Mouse (Mus musculus) midbrain, embryonic 12.5 days (tissue): ENCODE measurements around the gene Socs5. TPM values are rescaled to one million over a fixed set of nuclear protein-coding genes. Genes with fewer than 3 reads are reported as not detected.
"Not testable (repeated sequence)": the region's sequence is repeated elsewhere in the genome, so short reads cannot be mapped to it uniquely, and the experiment has no call there.

Experiments used
- ATAC-seq: fragments of 200-750 bp; cut with Nextera tagmentation; 2 replicates; pipeline ENCODE4 v1.8.0; 2017; ENCODE audit warnings: low read depth, moderate TSS enrichment, moderate library complexity; ENCODE audit not compliant: low FRiP score
- H3K27ac ChIP-seq: fragments of 300-500 bp; sonication (generic); replicated peaks from 2 replicates; pipeline ENCODE4 v1.5.1; 2016; ENCODE audit warnings: mild to moderate bottlenecking
- H3K27me3 ChIP-seq: fragments of 300-500 bp; sonication (generic); 2 replicates; pipeline ENCODE4 v1.6.1; 2016; ENCODE audit warnings: mild to moderate bottlenecking
- H3K36me3 ChIP-seq: fragments of 300-500 bp; sonication (generic); 2 replicates; pipeline ENCODE4 v1.6.1; 2016
- H3K4me1 ChIP-seq: fragments of 300-500 bp; sonication (generic); 2 replicates; pipeline ENCODE4 v1.6.1; 2016
- H3K4me2 ChIP-seq: fragments of 300-500 bp; sonication (generic); replicated peaks from 2 replicates; pipeline ENCODE4 v1.6.1; 2016; ENCODE audit warnings: mild to moderate bottlenecking, moderate library complexity
- H3K4me3 ChIP-seq: fragments of 300-500 bp; sonication (generic); 2 replicates; pipeline ENCODE4 v1.5.1; 2016; ENCODE audit warnings: mild to moderate bottlenecking
- H3K9ac ChIP-seq: fragments of 300-500 bp; sonication (generic); replicated peaks from 2 replicates; pipeline ENCODE4 v1.6.1; 2016; ENCODE audit warnings: mild to moderate bottlenecking, moderate library complexity
- H3K9me3 ChIP-seq: fragments of 300-500 bp; sonication (generic); 2 replicates; pipeline ENCODE4 v1.6.1; 2016; ENCODE audit warnings: mild to moderate bottlenecking
- WGBS: fragments of 180-500 bp; shearing (Covaris S2); methylation state at CpG from one replicate; pipeline ENCODE4 v1.1.7; 2016; 5-methylcytosine and 5-hydroxymethylcytosine counted together
- polyA plus RNA-seq: library from polyadenylated mRNA; unstranded; fragments of >200 nt; fragmentation: Nextera tagmentation; extraction: Ambion mirVana; gene quantifications from 2 replicates; pipeline ENCODE4 v1.2.1, GENCODE M21; 2016

Socs5 gene
- polyA plus RNA-seq = 14.1 and 14.7 TPM in 2 replicates

- peak within 1 kb of the TSS; percentile 91 for H3K27ac ChIP-seq
- 1% methylated on average over 71 of the region's 73 CpGs for WGBS
- no peaks in the 10 kb centered on the region for H3K36me3 ChIP-seq
Observed at GRCm38 (mm10) chr17:87107623-87108221, at the start of gene Socs5. Socs5 (plus strand) TSS chr17:87107679.

GRCm38 (mm10) chr17:87062639-87063038 is 44.8 kb upstream of the Socs5 start:
- Histone ChIP-seq H3K27me3 (no peaks in the 10 kb centered on the region), H3K4me3 (no peak overlapping the region), H3K9me3 (no peaks in the 10 kb centered on the region), H3K4me2 (no peak overlapping the region), H3K9ac (no peak overlapping the region), H3K36me3 (no peaks in the 10 kb centered on the region), H3K4me1 (no peaks in the 10 kb centered on the region), H3K27ac (no peak overlapping the region)
- no peak for ATAC-seq
- 88% methylated on average over 9 of the region's 9 CpGs for WGBS

More at GRCm38 (mm10) chr17:87107623-87108221, at the start of gene Socs5:
- Histone ChIP-seq H3K9ac (peak within 1 kb of the TSS; percentile 83), H3K27me3 (no peaks in the 10 kb centered on the region), H3K9me3 (no peaks in the 10 kb centered on the region), H3K4me3 (peak within 1 kb of the TSS; percentile 86), H3K4me1 (peaks cover 22% of the 10 kb centered on the region; the same call in 1 of the 2 replicates), H3K4me2 (peak within 1 kb of the TSS; percentile 69)
- ATAC-seq = peak; percentile 86

- H3K9ac ChIP-seq = no peak overlapping the region
- no peaks in the 10 kb centered on the region for H3K36me3 ChIP-seq
- no peaks in the 10 kb centered on the region for H3K27me3 ChIP-seq
- H3K4me2 ChIP-seq = no peak overlapping the region
- 86% methylated on average over 7 of the region's 7 CpGs for WGBS
- no peak overlapping the region for H3K4me3 ChIP-seq
- no peak for ATAC-seq
- no peaks in the 10 kb centered on the region for H3K4me1 ChIP-seq
- no peak overlapping the region for H3K27ac ChIP-seq
- no peaks in the 10 kb centered on the region for H3K9me3 ChIP-seq
Observed at GRCm38 (mm10) chr17:87063461-87063860, 44.0 kb upstream of the Socs5 start.

- Histone ChIP-seq H3K4me1 (no peaks in the 10 kb centered on the region), H3K27ac (no peak overlapping the region), H3K27me3 (no peaks in the 10 kb centered on the region), H3K9me3 (no peaks in the 10 kb centered on the region), H3K4me3 (no peak overlapping the region), H3K4me2 (no peak overlapping the region), H3K9ac (no peak overlapping the region), H3K36me3 (no peaks in the 10 kb centered on the region)
- 81% methylated on average over 6 of the region's 6 CpGs for WGBS
- ATAC-seq = no peak
Observed at GRCm38 (mm10) chr17:87063969-87064368, 43.5 kb upstream of the Socs5 start.

GRCm38 (mm10) chr17:87068997-87069396 is 38.5 kb upstream of the Socs5 start:
- Histone ChIP-seq H3K27ac (no peak overlapping the region), H3K4me2 (no peak overlapping the region), H3K36me3 (no peaks in the 10 kb centered on the region), H3K4me3 (no peak overlapping the region), H3K27me3 (no peaks in the 10 kb centered on the region), H3K9me3 (no peaks in the 10 kb centered on the region), H3K9ac (no peak overlapping the region), H3K4me1 (no peaks in the 10 kb centered on the region)
- WGBS = 89% methylated on average over 4 of the region's 4 CpGs
- no peak for ATAC-seq

- 87% methylated on average over 1 of the region's 1 CpGs for WGBS
Observed at GRCm38 (mm10) chr17:87072183-87072582, 35.3 kb upstream of the Socs5 start.

GRCm38 (mm10) chr17:87072766-87073440 is 34.6 kb upstream of the Socs5 start:
- Histone ChIP-seq H3K27me3 (no peaks in the 10 kb centered on the region), H3K4me1 (no peaks in the 10 kb centered on the region), H3K4me2 (no peak overlapping the region), H3K27ac (no peak overlapping the region), H3K36me3 (no peaks in the 10 kb centered on the region), H3K9me3 (no peaks in the 10 kb centered on the region), H3K4me3 (no peak overlapping the region), H3K9ac (no peak overlapping the region)
- no peak for ATAC-seq
- WGBS = 75% methylated on average over 5 of the region's 5 CpGs

More at GRCm38 (mm10) chr17:87072183-87072582, 35.3 kb upstream of the Socs5 start:
- H3K36me3 ChIP-seq, ATAC-seq, H3K4me1 ChIP-seq, H3K27me3 ChIP-seq, H3K4me2 ChIP-seq, H3K4me3 ChIP-seq, H3K9ac ChIP-seq, H3K9me3 ChIP-seq, H3K27ac ChIP-seq: not testable (repeated sequence)

- no peak overlapping the region for H3K27ac ChIP-seq
- no peaks in the 10 kb centered on the region for H3K36me3 ChIP-seq
- H3K27me3 ChIP-seq = no peaks in the 10 kb centered on the region
- H3K4me3 ChIP-seq = no peak overlapping the region
- H3K9me3 ChIP-seq = no peaks in the 10 kb centered on the region
- ATAC-seq = no peak
- H3K9ac ChIP-seq = no peak overlapping the region
- no peaks in the 10 kb centered on the region for H3K4me1 ChIP-seq
- no peak overlapping the region for H3K4me2 ChIP-seq
Observed at GRCm38 (mm10) chr17:87073470-87073869, 34.0 kb upstream of the Socs5 start.

- ATAC-seq = not testable (repeated sequence)
Observed at GRCm38 (mm10) chr17:87078217-87078616, 29.3 kb upstream of the Socs5 start.

GRCm38 (mm10) chr17:87080724-87081123 is 26.8 kb upstream of the Socs5 start:
- no peak for ATAC-seq
- H3K9me3 ChIP-seq = no peaks in the 10 kb centered on the region
- WGBS = 85% methylated on average over 7 of the region's 7 CpGs

More at GRCm38 (mm10) chr17:87078217-87078616, 29.3 kb upstream of the Socs5 start:
- H3K27me3 ChIP-seq, H3K27ac ChIP-seq, H3K36me3 ChIP-seq, H3K4me3 ChIP-seq, H3K9me3 ChIP-seq, H3K9ac ChIP-seq, H3K4me2 ChIP-seq, H3K4me1 ChIP-seq: not testable (repeated sequence)
- WGBS = 95% methylated on average over 17 of the region's 17 CpGs

GRCm38 (mm10) chr17:87082547-87082946 is 24.9 kb upstream of the Socs5 start:
- H3K27me3 ChIP-seq = no peaks in the 10 kb centered on the region
- no peaks in the 10 kb centered on the region for H3K9me3 ChIP-seq
- no peak overlapping the region for H3K9ac ChIP-seq
- no peak for ATAC-seq
- no peak overlapping the region for H3K4me3 ChIP-seq
- H3K4me1 ChIP-seq = no peaks in the 10 kb centered on the region
- H3K4me2 ChIP-seq = no peak overlapping the region
- no peaks in the 10 kb centered on the region for H3K36me3 ChIP-seq
- no peak overlapping the region for H3K27ac ChIP-seq
- WGBS = 85% methylated on average over 4 of the region's 4 CpGs

More at GRCm38 (mm10) chr17:87080724-87081123, 26.8 kb upstream of the Socs5 start:
- Histone ChIP-seq H3K4me1 (no peaks in the 10 kb centered on the region), H3K27ac (no peak overlapping the region), H3K9ac (no peak overlapping the region), H3K4me3 (no peak overlapping the region), H3K4me2 (no peak overlapping the region), H3K36me3 (no peaks in the 10 kb centered on the region), H3K27me3 (no peaks in the 10 kb centered on the region)

GRCm38 (mm10) chr17:87083671-87084070 is 23.8 kb upstream of the Socs5 start:
- ATAC-seq = no peak
- Histone ChIP-seq H3K4me3 (no peak overlapping the region), H3K9ac (no peak overlapping the region), H3K4me1 (no peaks in the 10 kb centered on the region), H3K4me2 (no peak overlapping the region), H3K9me3 (no peaks in the 10 kb centered on the region), H3K36me3 (no peaks in the 10 kb centered on the region), H3K27me3 (no peaks in the 10 kb centered on the region), H3K27ac (no peak overlapping the region)
- WGBS = 90% methylated on average over 5 of the region's 5 CpGs
